Mouse (Mus musculus) lung, adult 2 months (tissue): ENCODE results near the gene Tdrd5.

ENCODE experiments used
- CTCF ChIP-seq: fragments of 200-500 bp; IDR thresholded peaks from 2 replicates; pipeline ENCODE4 v1.5.1; 2011; ENCODE audit warnings: mild to moderate bottlenecking, low read length, control low read depth; ENCODE audit not compliant: insufficient read depth
- POLR2A ChIP-seq: fragments of 200-500 bp; IDR thresholded peaks from 2 replicates; pipeline ENCODE4 v1.6.1; 2011; ENCODE audit warnings: low read depth, mild to moderate bottlenecking, control low read depth, low read length, borderline replicate concordance; ENCODE audit errors: extremely low read depth

- TF ChIP-seq CTCF = peak; percentile 80
- TF ChIP-seq POLR2A = no peak
Observed at GRCm38 (mm10) chr1:156229448-156229847, 74.0 kb downstream of the Tdrd5 start.
